Mouse (Mus musculus): ENCODE measurements around the gene Nudt16l1. TPM values are rescaled to one million over a fixed set of nuclear protein-coding genes. Genes with fewer than 3 reads are reported as not detected.

Nudt16l1 gene
- 138 and 139 TPM in 2 replicates for polyA plus RNA-seq (2015; fragmentation: Nextera tagmentation; extraction: Ambion mirVana)

DNA sequence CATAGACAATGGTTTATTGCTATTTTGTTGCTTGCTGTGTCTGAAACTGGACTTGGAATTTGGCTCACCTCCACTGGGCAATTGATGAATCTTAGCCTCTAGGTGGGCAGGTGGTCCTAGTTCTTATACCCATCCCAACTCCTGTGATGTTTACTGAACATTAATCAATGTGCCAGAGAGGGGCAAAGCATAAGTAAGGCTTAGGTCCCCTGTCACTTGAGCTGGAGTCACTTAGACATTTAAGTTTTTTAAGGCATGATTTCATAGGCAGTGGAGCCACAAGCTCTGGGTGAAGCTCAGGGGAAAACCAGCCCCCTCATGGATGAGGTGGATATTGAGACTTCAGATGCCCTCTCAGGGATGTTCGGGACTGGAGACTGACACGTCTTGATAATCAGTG is at the start of gene Nudt16l1:
Nudt16l1 (plus strand) TSS at position 301 of the 400 bp plus-strand sequence.
- Histone ChIP-seq H3K27me3 (no peaks in the 10 kb centered on the region), H3K27ac (replicated peaks) (peak within 1 kb of the TSS; percentile 88), H3K4me2 (replicated peaks) (peak within 1 kb of the TSS; percentile 98), H3K9ac (replicated peaks) (peak within 1 kb of the TSS; percentile 99), H3K36me3 (peaks cover 62% of the 10 kb centered on the region), H3K4me1 (peaks cover 16% of the 10 kb centered on the region), H3K4me3 (peak within 1 kb of the TSS; percentile 92), H3K9me3 (no peaks in the 10 kb centered on the region)
- WGBS, result 7% methylated on average over 2 of the region's 2 CpGs
- ATAC-seq (replicated peaks), result no peak; the same call in 1 of the 2 replicates

DNA sequence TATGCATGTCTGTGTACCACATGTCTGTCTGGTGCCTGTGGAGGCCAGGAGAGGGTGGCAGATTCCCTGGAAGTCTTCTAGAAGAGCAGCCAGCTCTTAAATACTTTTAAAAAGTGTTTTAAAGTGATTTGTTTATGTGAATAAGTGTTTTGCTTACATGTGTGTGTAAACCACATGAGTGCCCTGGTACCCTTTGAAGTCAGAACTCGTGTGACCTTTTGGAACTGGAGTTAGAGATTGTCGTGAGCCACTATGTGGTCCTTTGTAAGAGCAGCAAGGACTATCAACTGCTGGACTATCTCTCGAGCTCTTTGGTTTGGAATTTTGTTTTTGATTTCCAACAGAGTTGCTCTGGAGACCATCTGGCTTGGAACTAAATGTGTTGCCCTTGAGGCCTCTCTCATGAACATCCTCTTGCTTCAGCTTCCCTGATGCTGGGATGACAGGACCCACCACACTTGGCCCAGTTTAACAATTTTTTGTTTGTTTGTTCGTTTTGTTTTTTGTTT is 48.3 kb upstream of the Nudt16l1 start:
- Histone ChIP-seq H3K27me3 (no peaks in the 10 kb centered on the region), H3K9me3 (no peaks in the 10 kb centered on the region), H3K27ac (replicated peaks) (no peak overlapping the region), H3K9ac (replicated peaks) (no peak overlapping the region), H3K36me3 (no peaks in the 10 kb centered on the region), H3K4me1 (peaks cover 27% of the 10 kb centered on the region), H3K4me3 (no peak overlapping the region), H3K4me2 (replicated peaks) (no peak overlapping the region)
- ATAC-seq (replicated peaks), result no peak
- WGBS, result 86% methylated on average over 4 of the region's 4 CpGs

DNA sequence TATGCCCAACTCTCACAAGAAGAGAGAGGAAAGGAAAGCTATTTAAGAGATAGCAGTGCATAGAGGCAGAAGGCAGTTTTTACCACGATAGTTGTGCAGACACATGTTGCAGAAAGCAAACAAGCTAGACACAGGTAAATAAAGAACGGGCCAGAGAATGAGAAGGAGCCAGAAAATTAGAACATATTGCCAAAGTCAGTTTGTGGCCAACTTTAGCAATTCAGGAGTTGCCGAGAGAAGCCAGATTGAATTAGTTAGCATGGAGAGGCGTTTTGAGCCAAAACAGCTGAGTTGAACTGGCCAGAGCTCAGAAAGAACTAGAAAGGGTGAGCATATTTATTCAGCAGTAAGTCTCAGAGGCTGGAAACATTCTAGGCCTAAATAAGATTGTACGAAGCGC is 46.4 kb upstream of the Nudt16l1 start:
- ATAC-seq (replicated peaks), result no peak
- H3K9ac ChIP-seq (replicated peaks), result no peak overlapping the region
- H3K36me3 ChIP-seq, result no peaks in the 10 kb centered on the region
- H3K4me2 ChIP-seq (replicated peaks), result no peak overlapping the region
- no peaks in the 10 kb centered on the region for H3K27me3 ChIP-seq
- H3K4me1 ChIP-seq, result peaks cover 22% of the 10 kb centered on the region
- H3K9me3 ChIP-seq, result no peaks in the 10 kb centered on the region
- no peak overlapping the region for H3K4me3 ChIP-seq
- H3K27ac ChIP-seq (replicated peaks), result no peak overlapping the region
- 84% methylated on average over 6 of the region's 6 CpGs for WGBS

DNA sequence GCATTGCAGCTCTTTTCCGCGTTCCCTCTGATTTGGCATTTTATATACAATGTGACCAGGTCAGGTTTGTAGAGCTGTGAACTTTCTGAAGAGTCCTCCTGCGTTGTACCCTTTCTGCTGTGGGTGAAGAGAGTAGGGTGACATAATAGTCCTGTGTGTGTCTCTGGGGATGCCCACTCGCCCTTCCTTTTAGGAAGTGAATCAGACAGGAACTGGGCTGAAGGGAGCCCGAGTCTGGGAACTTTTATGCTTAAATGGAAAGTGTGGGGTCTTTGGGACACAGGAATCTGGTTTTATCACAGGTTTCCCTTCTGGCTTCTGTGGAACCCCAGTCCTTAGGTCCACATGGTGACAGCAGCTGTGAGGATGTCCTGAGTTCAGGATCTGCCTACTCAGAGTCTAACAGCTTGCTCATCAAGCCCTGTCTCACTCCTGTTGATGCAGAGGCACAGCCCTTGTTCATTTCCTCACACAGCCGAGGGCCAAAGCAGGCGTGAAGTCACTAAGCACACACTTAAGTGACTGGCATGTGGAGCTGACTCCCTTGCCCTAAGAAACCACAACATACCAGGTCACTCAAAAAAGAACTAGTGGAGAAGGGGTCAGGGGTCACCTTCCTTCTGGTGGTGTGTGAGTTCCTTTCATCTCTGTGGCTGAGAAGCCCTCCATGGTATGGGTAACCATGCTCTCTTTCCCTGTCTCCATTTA is 44.2 kb upstream of the Nudt16l1 start:
- no peak overlapping the region for H3K4me2 ChIP-seq (replicated peaks)
- H3K4me3 ChIP-seq, result no peak overlapping the region
- peaks cover 5% of the 10 kb centered on the region for H3K4me1 ChIP-seq
- no peaks in the 10 kb centered on the region for H3K9me3 ChIP-seq
- no peaks in the 10 kb centered on the region for H3K36me3 ChIP-seq
- H3K27ac ChIP-seq (replicated peaks), result no peak overlapping the region
- H3K27me3 ChIP-seq, result no peaks in the 10 kb centered on the region
- WGBS, result 87% methylated on average over 7 of the region's 7 CpGs
- ATAC-seq (replicated peaks), result no peak
- no peak overlapping the region for H3K9ac ChIP-seq (replicated peaks)

DNA sequence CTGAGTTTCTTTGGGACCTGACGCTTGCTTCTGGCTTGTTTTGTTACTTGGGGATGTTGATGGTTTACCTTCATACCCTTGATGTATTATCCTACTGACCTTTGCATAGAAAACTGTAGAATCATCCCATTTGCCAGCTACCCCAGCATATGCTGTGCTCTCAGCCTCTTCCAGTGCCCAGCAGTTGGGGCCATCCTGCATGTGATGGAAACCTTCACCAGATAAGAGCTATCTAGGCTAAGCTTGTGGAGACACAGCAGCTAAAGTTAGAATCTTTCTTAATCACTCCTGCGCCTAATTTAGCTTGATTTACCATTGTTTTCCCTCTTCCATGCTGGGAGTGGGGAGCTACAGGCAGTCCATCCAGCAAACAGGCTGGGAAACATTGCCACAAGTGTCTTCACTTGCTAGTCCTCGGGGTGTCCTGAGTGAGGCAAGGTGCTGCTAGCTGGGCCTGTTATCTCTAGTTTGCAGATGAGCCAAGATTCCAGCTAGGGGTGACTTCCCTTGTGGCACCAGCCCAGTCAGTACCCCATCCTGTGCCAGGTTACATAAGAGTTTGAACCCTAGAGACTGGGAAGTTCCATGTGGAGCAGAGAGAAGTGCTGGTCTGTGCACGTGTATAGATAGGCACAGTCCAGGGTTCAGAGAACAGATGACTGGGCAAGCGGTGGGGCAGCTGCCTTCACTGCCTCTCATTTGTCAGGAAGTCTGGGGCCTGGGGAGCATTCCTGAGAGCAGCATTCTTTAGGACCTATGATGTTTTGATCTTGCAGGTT is 42.1 kb upstream of the Nudt16l1 start:
- Histone ChIP-seq H3K27me3 (no peaks in the 10 kb centered on the region), H3K4me3 (no peak overlapping the region), H3K4me2 (replicated peaks) (no peak overlapping the region), H3K9me3 (no peaks in the 10 kb centered on the region), H3K9ac (replicated peaks) (no peak overlapping the region), H3K27ac (replicated peaks) (no peak overlapping the region), H3K4me1 (peaks cover 4% of the 10 kb centered on the region; the same call in 1 of the 2 replicates), H3K36me3 (0 out of 2 replicates have a peak, but pooled peaks cover 2% of the 10 kb centered on the region)
- WGBS, result 89% methylated on average over 5 of the region's 5 CpGs
- no peak for ATAC-seq (replicated peaks)

DNA sequence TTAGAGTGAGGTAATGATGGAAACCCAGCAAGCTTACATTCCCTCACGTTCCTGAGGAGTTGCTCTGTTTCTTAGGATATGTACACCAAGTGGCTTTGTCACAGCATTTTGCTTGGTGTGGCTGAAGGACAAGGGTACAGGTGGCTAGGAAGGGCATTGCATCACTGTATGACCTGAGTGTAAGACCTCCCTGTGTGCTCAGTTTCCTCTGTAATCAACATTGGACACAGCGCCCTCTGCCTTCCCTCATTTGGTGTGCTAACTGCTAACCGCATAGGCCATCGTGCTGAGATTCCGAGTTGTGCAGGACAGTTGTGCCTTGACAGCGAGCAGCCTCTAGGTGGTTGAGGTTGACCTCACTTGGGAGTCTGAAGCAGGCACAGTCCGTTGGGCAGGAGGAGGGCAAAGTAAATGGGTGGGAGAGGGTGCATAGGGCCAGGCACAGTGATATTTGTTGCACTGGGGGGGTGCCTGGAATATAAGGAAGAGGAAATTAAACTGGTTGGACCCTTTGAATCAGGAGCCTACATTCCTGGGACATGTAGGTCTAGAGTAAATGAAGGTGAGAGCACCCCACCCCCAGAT is 41.3 kb upstream of the Nudt16l1 start:
- H3K27me3 ChIP-seq, result no peaks in the 10 kb centered on the region
- H3K4me1 ChIP-seq, result peaks cover 4% of the 10 kb centered on the region; the same call in 1 of the 2 replicates
- no peak overlapping the region for H3K9ac ChIP-seq (replicated peaks)
- H3K4me2 ChIP-seq (replicated peaks), result no peak overlapping the region
- 0 out of 2 replicates have a peak, but pooled peaks cover 2% of the 10 kb centered on the region for H3K36me3 ChIP-seq
- ATAC-seq (replicated peaks), result no peak
- no peak overlapping the region for H3K27ac ChIP-seq (replicated peaks)
- H3K9me3 ChIP-seq, result no peaks in the 10 kb centered on the region
- H3K4me3 ChIP-seq, result no peak overlapping the region
- WGBS, result 55% methylated on average over 7 of the region's 7 CpGs

DNA sequence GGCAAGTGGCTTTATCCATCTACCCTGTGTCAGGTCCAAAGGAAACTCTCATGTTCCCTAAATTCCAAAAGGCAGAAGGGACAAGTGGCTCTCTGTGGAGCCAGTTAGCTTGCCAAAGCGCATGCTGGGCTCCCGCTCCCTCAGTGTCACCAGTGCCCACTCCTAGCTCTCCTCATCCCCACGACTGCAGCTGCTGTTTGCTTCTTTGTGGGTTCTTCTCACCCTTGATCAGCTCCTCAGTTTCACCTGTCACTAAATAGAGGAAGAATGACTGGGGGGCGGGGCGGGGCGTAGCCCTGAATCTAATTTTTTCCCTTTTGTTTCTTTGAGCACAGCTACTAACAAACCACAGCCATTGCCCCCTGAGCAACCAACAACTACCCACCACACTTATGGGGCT is 39.7 kb upstream of the Nudt16l1 start:
- H3K4me1 ChIP-seq, result 0 out of 2 replicates have a peak, but pooled peaks cover 4% of the 10 kb centered on the region
- ATAC-seq (replicated peaks), result no peak
- H3K27ac ChIP-seq (replicated peaks), result no peak overlapping the region
- 0 out of 2 replicates have a peak, but pooled peaks cover 2% of the 10 kb centered on the region for H3K36me3 ChIP-seq
- H3K27me3 ChIP-seq, result no peaks in the 10 kb centered on the region
- H3K9ac ChIP-seq (replicated peaks), result no peak overlapping the region
- no peak overlapping the region for H3K4me3 ChIP-seq
- H3K4me2 ChIP-seq (replicated peaks), result no peak overlapping the region
- no peaks in the 10 kb centered on the region for H3K9me3 ChIP-seq
- WGBS, result 78% methylated on average over 6 of the region's 6 CpGs

DNA sequence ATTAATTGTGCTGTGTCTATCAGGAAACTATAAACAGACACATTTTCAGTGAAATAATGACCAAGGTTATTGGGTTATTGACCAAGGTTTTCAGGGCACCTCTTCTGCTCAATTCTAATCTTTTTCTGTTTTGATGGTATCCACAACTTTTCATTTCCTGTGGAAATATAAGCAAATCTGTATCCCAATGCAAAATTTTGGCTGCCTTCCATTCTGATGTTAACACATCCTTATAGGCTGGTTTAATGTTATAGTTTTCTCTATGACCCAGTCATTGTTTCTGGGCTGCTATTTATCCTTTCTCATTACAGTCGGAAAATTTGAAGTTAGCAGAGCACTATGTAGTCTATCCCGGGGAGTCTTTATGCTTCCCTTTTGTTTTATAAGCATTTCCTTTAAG is 38.9 kb upstream of the Nudt16l1 start:
- no peak overlapping the region for H3K27ac ChIP-seq (replicated peaks)
- no peak overlapping the region for H3K4me2 ChIP-seq (replicated peaks)
- H3K36me3 ChIP-seq, result 0 out of 2 replicates have a peak, but pooled peaks cover 2% of the 10 kb centered on the region
- H3K4me3 ChIP-seq, result no peak overlapping the region
- 71% methylated on average over 2 of the region's 2 CpGs for WGBS
- no peaks in the 10 kb centered on the region for H3K27me3 ChIP-seq
- no peak overlapping the region for H3K9ac ChIP-seq (replicated peaks)
- 0 out of 2 replicates have a peak, but pooled peaks cover 4% of the 10 kb centered on the region for H3K4me1 ChIP-seq
- no peak for ATAC-seq (replicated peaks)
- H3K9me3 ChIP-seq, result no peaks in the 10 kb centered on the region

DNA sequence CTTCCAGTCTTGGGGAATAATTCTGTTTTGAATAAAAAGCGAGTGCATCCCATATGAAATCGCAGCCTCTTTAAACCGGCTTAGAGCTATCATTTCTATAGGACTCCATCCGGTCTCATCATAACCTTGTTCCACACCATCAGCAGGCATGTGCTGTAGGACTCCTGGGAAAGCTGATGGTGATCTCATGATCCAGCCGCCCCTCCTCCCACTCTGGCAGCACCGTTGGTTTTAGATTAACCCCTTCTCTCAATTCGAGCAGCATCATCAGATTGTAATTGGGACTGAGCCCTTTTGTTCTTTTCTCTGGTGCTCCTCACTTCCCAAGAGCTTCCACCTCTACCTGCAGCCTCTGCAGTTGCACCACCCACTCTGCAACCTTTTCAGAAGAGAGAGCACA is 37.4 kb upstream of the Nudt16l1 start:
- ATAC-seq (replicated peaks), result no peak
- H3K27ac ChIP-seq (replicated peaks), result no peak overlapping the region
- H3K9me3 ChIP-seq, result no peaks in the 10 kb centered on the region
- no peak overlapping the region for H3K4me2 ChIP-seq (replicated peaks)
- no peak overlapping the region for H3K4me3 ChIP-seq
- 59% methylated on average over 7 of the region's 7 CpGs for WGBS
- no peaks in the 10 kb centered on the region for H3K27me3 ChIP-seq
- H3K4me1 ChIP-seq, result 0 out of 2 replicates have a peak, but pooled peaks cover 4% of the 10 kb centered on the region
- H3K36me3 ChIP-seq, result 0 out of 2 replicates have a peak, but pooled peaks cover 2% of the 10 kb centered on the region
- no peak overlapping the region for H3K9ac ChIP-seq (replicated peaks)

DNA sequence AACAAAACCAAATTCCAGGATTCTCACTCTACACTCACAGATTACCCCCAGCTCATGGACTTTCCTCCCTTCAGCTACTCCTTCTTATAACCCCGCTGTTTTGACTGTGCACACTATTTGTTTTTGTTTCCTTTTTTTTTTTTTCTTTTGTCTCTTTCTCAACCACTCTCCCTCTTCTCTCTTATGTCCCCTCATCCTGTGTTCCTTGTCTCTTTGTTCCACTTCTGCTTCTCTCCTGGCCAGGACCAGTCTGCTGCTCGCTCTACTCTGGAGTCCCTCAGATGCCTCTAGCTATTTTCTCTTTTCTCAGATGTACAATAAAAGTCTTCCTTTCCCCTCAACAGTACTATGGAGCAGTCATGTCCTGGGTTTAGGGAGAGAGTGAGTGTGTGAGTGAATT is 36.2 kb upstream of the Nudt16l1 start:
- 0 out of 2 replicates have a peak, but pooled peaks cover 2% of the 10 kb centered on the region for H3K36me3 ChIP-seq
- no peak for ATAC-seq (replicated peaks)
- H3K27me3 ChIP-seq, result no peaks in the 10 kb centered on the region
- H3K9ac ChIP-seq (replicated peaks), result no peak overlapping the region
- H3K9me3 ChIP-seq, result no peaks in the 10 kb centered on the region
- no peak overlapping the region for H3K4me3 ChIP-seq
- no peak overlapping the region for H3K27ac ChIP-seq (replicated peaks)
- WGBS, result 84% methylated on average over 2 of the region's 2 CpGs
- 0 out of 2 replicates have a peak, but pooled peaks cover 4% of the 10 kb centered on the region for H3K4me1 ChIP-seq
- no peak overlapping the region for H3K4me2 ChIP-seq (replicated peaks)

DNA sequence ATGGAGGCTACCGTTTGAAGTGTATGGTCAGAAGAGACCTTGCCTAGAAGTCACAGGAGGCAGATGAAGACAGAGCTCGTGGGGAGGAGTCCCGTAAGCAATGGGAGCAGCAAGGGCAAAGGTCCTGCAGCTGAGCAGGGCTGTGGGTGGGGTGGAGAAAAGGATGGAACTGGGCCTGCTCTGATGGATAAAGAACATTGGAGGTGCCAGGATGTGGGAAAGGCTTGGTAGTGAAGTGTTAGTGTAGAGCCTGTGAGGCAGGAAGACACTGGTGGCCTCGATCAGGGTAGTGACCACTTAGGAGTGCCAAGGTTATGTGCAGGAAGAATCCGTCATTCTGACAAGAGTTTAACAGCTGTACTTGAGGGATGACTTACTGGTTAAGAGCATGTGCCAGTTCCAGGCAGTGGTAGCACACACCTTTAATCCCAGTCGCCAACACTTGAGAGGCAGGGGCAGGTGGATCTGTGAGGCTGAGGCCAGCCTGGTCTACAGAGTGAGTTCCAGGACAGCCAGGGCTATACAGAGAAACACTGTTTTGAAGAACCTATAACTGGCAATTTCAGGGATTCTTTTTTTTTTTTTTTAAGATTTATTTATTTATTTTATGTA is 35.0 kb upstream of the Nudt16l1 start:
- no peak overlapping the region for H3K4me3 ChIP-seq
- WGBS, result 85% methylated on average over 6 of the region's 6 CpGs

More for the DNA sequence above, 35.0 kb upstream of the Nudt16l1 start:
- Histone ChIP-seq H3K36me3 (peaks cover 5% of the 10 kb centered on the region; the same call in 1 of the 2 replicates), H3K4me2 (replicated peaks) (no peak overlapping the region), H3K9ac (replicated peaks) (no peak overlapping the region), H3K27me3 (no peaks in the 10 kb centered on the region), H3K9me3 (no peaks in the 10 kb centered on the region), H3K27ac (replicated peaks) (no peak overlapping the region), H3K4me1 (0 out of 2 replicates have a peak, but pooled peaks cover 4% of the 10 kb centered on the region)
- no peak for ATAC-seq (replicated peaks)
